Mouse (Mus musculus) myocyte (in vitro differentiated cells): ENCODE measurements at regions not wholly inside any gene's neighbourhood (a gene's known extent, or its start where the extent isn't known, plus 50 kb on each side); places are given as distances from the start of the nearest gene placed in this dataset.

Experiments used
- H3K27me3 ChIP-seq: one replicate; pipeline ENCODE4 v1.6.1; 2011; ENCODE audit not compliant: control insufficient read depth, insufficient read depth, insufficient read length
- H3K36me3 ChIP-seq: one replicate; pipeline ENCODE4 v1.6.1; 2011; ENCODE audit not compliant: control insufficient read depth, insufficient read depth
- H3K4me2 ChIP-seq: one replicate; pipeline ENCODE4 v1.6.1; 2011; ENCODE audit warnings: low read depth, control low read depth
- H3K4me3 ChIP-seq: one replicate; pipeline ENCODE4 v1.5.1; 2011; ENCODE audit warnings: mild to moderate bottlenecking, control low read depth, moderate library complexity
- H3K79me2 ChIP-seq: one replicate; pipeline ENCODE4 v1.6.1; 2011; ENCODE audit not compliant: control insufficient read depth, insufficient read depth
- H3ac ChIP-seq: one replicate; pipeline ENCODE4 v1.6.1; 2011; ENCODE audit not compliant: control insufficient read depth, insufficient read length
- CEBPB ChIP-seq: IDR thresholded peaks from 2 replicates; pipeline ENCODE4 v1.6.1; 2011; ENCODE audit warnings: mild to moderate bottlenecking, moderate library complexity; ENCODE audit not compliant: poor library complexity, insufficient read depth, severe bottlenecking
- E2F4 ChIP-seq: IDR thresholded peaks from one replicate; pipeline ENCODE4 v1.6.1; 2011; ENCODE audit warnings: mild to moderate bottlenecking, control low read depth, moderate library complexity; ENCODE audit not compliant: insufficient read depth
- MAX ChIP-seq: IDR thresholded peaks from one replicate; pipeline ENCODE4 v1.6.1; 2011; ENCODE audit warnings: low read depth, mild to moderate bottlenecking, control low read depth
- MYOD1 ChIP-seq, 3 experiments: IDR thresholded peaks; one replicate each; pipeline ENCODE4 v1.6.1; 2011; ENCODE audit warnings: control low read depth in 2 of 3, low read depth in 2 of 3, mild to moderate bottlenecking in 2 of 3, moderate library complexity in 1 of 3; ENCODE audit not compliant: insufficient read length in 2 of 3, control insufficient read depth in 1 of 3
- MYOG ChIP-seq, 3 experiments: IDR thresholded peaks; one replicate each; pipeline ENCODE4 v1.6.1; 2011; ENCODE audit warnings: control low read depth in 2 of 3, low read depth in 2 of 3, mild to moderate bottlenecking in 2 of 3; ENCODE audit not compliant: insufficient read length in 2 of 3, control insufficient read depth in 1 of 3, insufficient read depth in 1 of 3
- POLR2A ChIP-seq: IDR thresholded peaks from one replicate; pipeline ENCODE4 v1.6.1; 2011; ENCODE audit warnings: low read depth, mild to moderate bottlenecking, control low read depth, moderate library complexity; ENCODE audit not compliant: insufficient read length
- POLR2AphosphoS2 ChIP-seq: IDR thresholded peaks from one replicate; pipeline ENCODE4 v1.6.1; 2011; ENCODE audit warnings: low read depth, control low read depth; ENCODE audit not compliant: insufficient read length
- REST ChIP-seq: IDR thresholded peaks from one replicate; pipeline ENCODE4 v1.6.1; 2011; ENCODE audit warnings: mild to moderate bottlenecking, control low read depth, moderate library complexity; ENCODE audit not compliant: insufficient read depth, insufficient read length
- SRF ChIP-seq: IDR thresholded peaks from one replicate; pipeline ENCODE4 v1.6.1; 2011; ENCODE audit warnings: low read depth; ENCODE audit not compliant: control insufficient read depth, insufficient read length
- TCF12 ChIP-seq: IDR thresholded peaks from one replicate; pipeline ENCODE4 v1.6.1; 2011; ENCODE audit warnings: mild to moderate bottlenecking, control low read depth; ENCODE audit not compliant: poor library complexity, insufficient read depth, severe bottlenecking
- TCF3 ChIP-seq: IDR thresholded peaks from one replicate; pipeline ENCODE4 v1.6.1; 2011; ENCODE audit warnings: low read depth, control low read depth; ENCODE audit not compliant: insufficient read length
- USF1 ChIP-seq: IDR thresholded peaks from one replicate; pipeline ENCODE4 v1.6.1; 2011; ENCODE audit warnings: low read depth, mild to moderate bottlenecking, control low read depth, moderate library complexity

- no peak overlapping the region for H3K4me3 ChIP-seq
- no peaks in the 10 kb centered on the region for H3K27me3 ChIP-seq
- no peaks in the 10 kb centered on the region for H3K36me3 ChIP-seq
- H3K4me2 ChIP-seq = no peak overlapping the region
- no peak overlapping the region for H3ac ChIP-seq
- no peaks in the 10 kb centered on the region for H3K79me2 ChIP-seq
- TF ChIP-seq MAX = no peak
Measured at GRCm38 (mm10) chr5:73881941-73882340, 186.3 kb downstream of the Usp46 start.

GRCm38 (mm10) chr5:73884998-73885397 is 183.2 kb downstream of the Usp46 start:
- Histone ChIP-seq H3K4me2 (peak overlapping the region; percentile 50), H3K4me3 (no peak overlapping the region), H3K79me2 (no peaks in the 10 kb centered on the region), H3ac (no peak overlapping the region), H3K27me3 (no peaks in the 10 kb centered on the region), H3K36me3 (no peaks in the 10 kb centered on the region)
- no peak for TF ChIP-seq TCF12
- no peak for TF ChIP-seq E2F4
- TF ChIP-seq TCF3 = no peak
- no peak for TF ChIP-seq SRF
- no peak for TF ChIP-seq CEBPB
- TF ChIP-seq REST = no peak
- TF ChIP-seq MYOD1 (IDR thresholded peaks at IDR 0.05; ENCODE audit: control insufficient read depth in 1 of 3, insufficient read length in 2 of 3, low read depth in 2 of 3) = no peak
- TF ChIP-seq MAX = no peak
- no peak for TF ChIP-seq USF1
- TF ChIP-seq MYOG (IDR thresholded peaks at IDR 0.05; ENCODE audit: control insufficient read depth in 1 of 3, insufficient read depth in 1 of 3, insufficient read length in 2 of 3, low read depth in 2 of 3) = no peak
- no peak for TF ChIP-seq POLR2AphosphoS2
- TF ChIP-seq POLR2A = no peak

GRCm38 (mm10) chr5:73885691-73886090 is 182.5 kb downstream of the Usp46 start:
- Histone ChIP-seq H3K79me2 (no peaks in the 10 kb centered on the region), H3K4me2 (no peak overlapping the region), H3K36me3 (no peaks in the 10 kb centered on the region), H3ac (no peak overlapping the region), H3K27me3 (no peaks in the 10 kb centered on the region), H3K4me3 (no peak overlapping the region)
- no peak for TF ChIP-seq TCF12
- TF ChIP-seq MYOG (IDR thresholded peaks at IDR 0.05; ENCODE audit: control insufficient read depth in 1 of 3, insufficient read depth in 1 of 3, insufficient read length in 2 of 3, low read depth in 2 of 3) = no peak
- TF ChIP-seq REST = no peak
- no peak for TF ChIP-seq MYOD1 (IDR thresholded peaks at IDR 0.05; ENCODE audit: control insufficient read depth in 1 of 3, insufficient read length in 2 of 3, low read depth in 2 of 3)
- TF ChIP-seq CEBPB = no peak
- TF ChIP-seq TCF3 = no peak
- TF ChIP-seq E2F4 = no peak
- no peak for TF ChIP-seq POLR2AphosphoS2
- no peak for TF ChIP-seq POLR2A
- TF ChIP-seq USF1 = no peak
- no peak for TF ChIP-seq MAX
- no peak for TF ChIP-seq SRF

DNA sequence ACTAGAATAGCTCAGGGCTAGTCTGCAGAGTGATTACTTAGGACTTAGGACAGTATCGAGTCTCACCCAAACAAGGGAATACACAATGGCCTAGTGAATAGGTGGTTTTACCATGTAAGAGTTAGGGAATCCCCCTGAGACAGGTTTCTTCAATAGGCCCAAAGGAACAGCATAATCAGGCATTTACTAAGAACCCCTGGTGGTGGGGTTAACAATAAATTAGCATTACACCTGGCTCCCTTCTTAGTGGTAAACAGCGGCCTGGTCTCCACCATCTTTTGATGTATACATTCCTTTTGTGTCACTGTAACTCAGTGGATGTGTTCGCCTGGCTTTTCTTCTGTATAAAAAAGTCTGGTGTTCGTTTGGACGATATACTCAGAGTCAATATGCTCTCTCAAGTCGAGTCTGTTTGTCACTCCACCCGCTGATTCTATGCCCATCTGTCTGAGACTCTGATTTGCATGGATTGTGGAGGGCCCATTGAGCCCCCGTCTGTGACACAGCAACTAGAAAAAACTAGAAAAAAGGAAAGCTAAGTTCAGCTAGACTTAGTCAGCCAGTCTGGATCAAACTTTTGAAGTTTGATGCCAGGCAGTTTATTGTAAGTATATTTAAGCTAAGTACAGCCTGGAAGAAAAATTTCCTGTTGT is 180.8 kb downstream of the Usp46 start:
- no peak for TF ChIP-seq MAX
- TF ChIP-seq TCF3 = no peak
- TF ChIP-seq CEBPB = no peak
- no peak for TF ChIP-seq MYOG (IDR thresholded peaks at IDR 0.05; ENCODE audit: control insufficient read depth in 1 of 3, insufficient read depth in 1 of 3, insufficient read length in 2 of 3, low read depth in 2 of 3)
- TF ChIP-seq POLR2A = no peak
- H3K4me3 ChIP-seq = no peak overlapping the region
- H3ac ChIP-seq = no peak overlapping the region
- H3K36me3 ChIP-seq = no peaks in the 10 kb centered on the region
- H3K27me3 ChIP-seq = no peaks in the 10 kb centered on the region
- H3K79me2 ChIP-seq = no peaks in the 10 kb centered on the region
- H3K4me2 ChIP-seq = no peak overlapping the region

GRCm38 (mm10) chr5:73888391-73888790 is 179.8 kb downstream of the Usp46 start:
- Histone ChIP-seq H3K27me3 (no peaks in the 10 kb centered on the region), H3K36me3 (no peaks in the 10 kb centered on the region), H3K79me2 (no peaks in the 10 kb centered on the region), H3K4me3 (no peak overlapping the region), H3ac (no peak overlapping the region), H3K4me2 (no peak overlapping the region)
- TF ChIP-seq CEBPB = no peak

- no peak overlapping the region for H3K4me3 ChIP-seq
- H3ac ChIP-seq = no peak overlapping the region
- no peaks in the 10 kb centered on the region for H3K36me3 ChIP-seq
- TF ChIP-seq SRF = no peak
- no peaks in the 10 kb centered on the region for H3K27me3 ChIP-seq
- no peaks in the 10 kb centered on the region for H3K79me2 ChIP-seq
- H3K4me2 ChIP-seq = no peak overlapping the region
Measured at GRCm38 (mm10) chr5:73889342-73889741, 178.9 kb downstream of the Usp46 start.
